Mouse (Mus musculus) hindbrain, embryonic 13.5 days (tissue): ENCODE data around the gene Rhbg. TPM values are rescaled to one million over a fixed set of nuclear protein-coding genes. Genes with fewer than 3 reads are reported as not detected.

Source experiments
- ATAC-seq: fragments of 200-750 bp; cut with Nextera tagmentation; 2 replicates; pipeline ENCODE4 v1.8.0; 2017; ENCODE audit warnings: moderate TSS enrichment; ENCODE audit not compliant: low FRiP score
- H3K27ac ChIP-seq: fragments of 300-500 bp; sonication (generic); 2 replicates; pipeline ENCODE4 v1.5.1; 2015; ENCODE audit warnings: inconsistent platforms, mild to moderate bottlenecking, moderate library complexity
- H3K27me3 ChIP-seq: fragments of 300-500 bp; sonication (generic); 2 replicates; pipeline ENCODE4 v1.6.1; 2015; ENCODE audit warnings: mild to moderate bottlenecking, inconsistent platforms
- H3K36me3 ChIP-seq: fragments of 300-500 bp; sonication (generic); 2 replicates; pipeline ENCODE4 v1.6.1; 2015; ENCODE audit warnings: mild to moderate bottlenecking, inconsistent platforms
- H3K4me1 ChIP-seq: fragments of 300-500 bp; sonication (generic); replicated peaks from 2 replicates; pipeline ENCODE4 v1.6.1; 2015; ENCODE audit warnings: inconsistent platforms
- H3K4me2 ChIP-seq: fragments of 300-500 bp; sonication (generic); 2 replicates; pipeline ENCODE4 v1.6.1; 2015; ENCODE audit warnings: inconsistent platforms, mild to moderate bottlenecking, moderate library complexity
- H3K4me3 ChIP-seq: fragments of 300-500 bp; sonication (generic); 2 replicates; pipeline ENCODE4 v1.5.1; 2015; ENCODE audit warnings: mild to moderate bottlenecking, inconsistent platforms
- H3K9ac ChIP-seq: fragments of 300-500 bp; sonication (generic); 2 replicates; pipeline ENCODE4 v1.6.1; 2015; ENCODE audit warnings: mild to moderate bottlenecking, inconsistent platforms
- H3K9me3 ChIP-seq: fragments of 300-500 bp; sonication (generic); 2 replicates; pipeline ENCODE4 v1.6.1; 2016; ENCODE audit warnings: inconsistent platforms
- WGBS: fragments of 180-500 bp; shearing (Covaris S2); methylation state at CpG from one replicate; pipeline ENCODE4 v1.1.7; 2015; 5-methylcytosine and 5-hydroxymethylcytosine counted together
- polyA plus RNA-seq: library from polyadenylated mRNA; unstranded; fragments of >200 nt; fragmentation: Nextera tagmentation; extraction: Ambion mirVana; gene quantifications from 2 replicates; pipeline ENCODE4 v1.2.1, GENCODE M21; 2015

Rhbg gene
- polyA plus RNA-seq, 1 experiment from 2014 or later, result 0.32 TPM

- Histone ChIP-seq H3K36me3 (no peaks in the 10 kb centered on the region), H3K4me1 (peaks cover 10% of the 10 kb centered on the region), H3K9ac (no peak overlapping the region), H3K4me2 (no peak overlapping the region), H3K9me3 (no peaks in the 10 kb centered on the region), H3K27me3 (peaks cover 31% of the 10 kb centered on the region), H3K4me3 (no peak overlapping the region), H3K27ac (no peak overlapping the region)
- no peak for ATAC-seq
- WGBS, result 69% methylated on average over 11 of the region's 11 CpGs
Measured at GRCm38 (mm10) chr3:88248406-88248805, 6.1 kb downstream of the Rhbg start.

GRCm38 (mm10) chr3:88247666-88248065 is 6.8 kb downstream of the Rhbg start:
- H3K4me1 ChIP-seq, result peaks cover 17% of the 10 kb centered on the region
- H3K9me3 ChIP-seq, result no peaks in the 10 kb centered on the region
- no peak overlapping the region for H3K9ac ChIP-seq
- H3K27me3 ChIP-seq, result peaks cover 23% of the 10 kb centered on the region
- H3K4me2 ChIP-seq, result no peak overlapping the region
- 72% methylated on average over 9 of the region's 9 CpGs for WGBS
- no peaks in the 10 kb centered on the region for H3K36me3 ChIP-seq
- ATAC-seq, result no peak
- no peak overlapping the region for H3K27ac ChIP-seq
- H3K4me3 ChIP-seq, result no peak overlapping the region

GRCm38 (mm10) chr3:88245811-88246210 is 8.7 kb downstream of the Rhbg start:
- Histone ChIP-seq H3K4me2 (no peak overlapping the region), H3K27ac (no peak overlapping the region), H3K9me3 (no peaks in the 10 kb centered on the region), H3K36me3 (no peaks in the 10 kb centered on the region), H3K9ac (no peak overlapping the region; the same call in 1 of the 2 replicates), H3K4me3 (no peak overlapping the region), H3K27me3 (peaks cover 33% of the 10 kb centered on the region), H3K4me1 (peaks cover 34% of the 10 kb centered on the region)
- ATAC-seq, result no peak
- WGBS, result 19% methylated on average over 13 of the region's 13 CpGs

- no peaks in the 10 kb centered on the region for H3K36me3 ChIP-seq
- H3K9me3 ChIP-seq, result no peaks in the 10 kb centered on the region
- H3K4me1 ChIP-seq, result peaks cover 50% of the 10 kb centered on the region
- no peak for ATAC-seq
- H3K9ac ChIP-seq, result no peak overlapping the region
- H3K27ac ChIP-seq, result peak overlapping the region; percentile 56; the same call in 1 of the 2 replicates
- no peak overlapping the region for H3K4me3 ChIP-seq
- WGBS, result 15% methylated on average over 2 of the region's 2 CpGs
- H3K27me3 ChIP-seq, result peaks cover 50% of the 10 kb centered on the region
- no peak overlapping the region for H3K4me2 ChIP-seq
Measured at GRCm38 (mm10) chr3:88244071-88244470, 10.4 kb downstream of the Rhbg start.

- Histone ChIP-seq H3K27me3 (peaks cover 52% of the 10 kb centered on the region), H3K27ac (peak overlapping the region; percentile 88), H3K4me2 (peak overlapping the region; percentile 29; the same call in 1 of the 2 replicates), H3K4me1 (peaks cover 66% of the 10 kb centered on the region), H3K9me3 (no peaks in the 10 kb centered on the region), H3K9ac (peak overlapping the region; percentile 49; the same call in 1 of the 2 replicates), H3K36me3 (no peaks in the 10 kb centered on the region), H3K4me3 (no peak overlapping the region)
- WGBS, result under 1% methylated on average over 13 of the region's 13 CpGs
- ATAC-seq, result no peak; the same call in 1 of the 2 replicates
Measured at GRCm38 (mm10) chr3:88242531-88242930, 12.0 kb downstream of the Rhbg start.

GRCm38 (mm10) chr3:88241045-88241786 is 13.3 kb downstream of the Rhbg start:
- H3K36me3 ChIP-seq, result no peaks in the 10 kb centered on the region
- H3K4me1 ChIP-seq, result peaks cover 79% of the 10 kb centered on the region
- H3K9ac ChIP-seq, result peak overlapping the region; percentile 65
- peak overlapping the region; percentile 46 for H3K4me2 ChIP-seq
- H3K4me3 ChIP-seq, result peak overlapping the region; percentile 22
- 2% methylated on average over 38 of the region's 48 CpGs for WGBS
- peaks cover 47% of the 10 kb centered on the region for H3K27me3 ChIP-seq
- H3K27ac ChIP-seq, result peak overlapping the region; percentile 88
- no peaks in the 10 kb centered on the region for H3K9me3 ChIP-seq
- peak; percentile 40 for ATAC-seq

GRCm38 (mm10) chr3:88239446-88239845 is 15.1 kb downstream of the Rhbg start:
- ATAC-seq, result no peak
- H3K4me1 ChIP-seq, result peaks cover 85% of the 10 kb centered on the region
- 0 out of 2 replicates have a peak overlapping the region, but pooled peaks have one; percentile 16 for H3K4me2 ChIP-seq
- no peaks in the 10 kb centered on the region for H3K9me3 ChIP-seq
- peak overlapping the region; percentile 88 for H3K27ac ChIP-seq
- H3K4me3 ChIP-seq, result no peak overlapping the region
- WGBS, result 54% methylated on average over 4 of the region's 4 CpGs
- H3K27me3 ChIP-seq, result peaks cover 35% of the 10 kb centered on the region
- H3K9ac ChIP-seq, result no peak overlapping the region; the same call in 1 of the 2 replicates
- H3K36me3 ChIP-seq, result no peaks in the 10 kb centered on the region

GRCm38 (mm10) chr3:88238866-88239391 is 15.6 kb downstream of the Rhbg start:
- Histone ChIP-seq H3K27ac (peak overlapping the region; percentile 88), H3K4me2 (0 out of 2 replicates have a peak overlapping the region, but pooled peaks have one; percentile 16), H3K27me3 (peaks cover 35% of the 10 kb centered on the region), H3K4me1 (peaks cover 85% of the 10 kb centered on the region), H3K36me3 (no peaks in the 10 kb centered on the region), H3K4me3 (no peak overlapping the region), H3K9ac (no peak overlapping the region; the same call in 1 of the 2 replicates), H3K9me3 (no peaks in the 10 kb centered on the region)
- ATAC-seq, result peak; percentile 77
- 19% methylated on average over 8 of the region's 8 CpGs for WGBS

GRCm38 (mm10) chr3:88237556-88238194 is 16.8 kb downstream of the Rhbg start:
- 0 out of 2 replicates have a peak overlapping the region, but pooled peaks have one; percentile 16 for H3K9ac ChIP-seq
- ATAC-seq, result no peak
- 9% methylated on average over 10 of the region's 10 CpGs for WGBS

GRCm38 (mm10) chr3:88237161-88237555 is 17.4 kb downstream of the Rhbg start:
- no peak overlapping the region for H3K4me2 ChIP-seq
- 17% methylated on average over 6 of the region's 6 CpGs for WGBS
- H3K36me3 ChIP-seq, result no peaks in the 10 kb centered on the region
- H3K27me3 ChIP-seq, result peaks cover 33% of the 10 kb centered on the region
- H3K9me3 ChIP-seq, result no peaks in the 10 kb centered on the region
- H3K4me1 ChIP-seq, result peaks cover 84% of the 10 kb centered on the region
- peak overlapping the region; percentile 88 for H3K27ac ChIP-seq
- H3K9ac ChIP-seq, result 0 out of 2 replicates have a peak overlapping the region, but pooled peaks have one; percentile 16
- no peak for ATAC-seq
- no peak overlapping the region for H3K4me3 ChIP-seq

More at GRCm38 (mm10) chr3:88237556-88238194, 16.8 kb downstream of the Rhbg start:
- peak overlapping the region; percentile 88 for H3K27ac ChIP-seq
- H3K36me3 ChIP-seq, result no peaks in the 10 kb centered on the region
- no peak overlapping the region for H3K4me2 ChIP-seq
- no peak overlapping the region for H3K4me3 ChIP-seq
- H3K27me3 ChIP-seq, result peaks cover 35% of the 10 kb centered on the region
- H3K4me1 ChIP-seq, result peaks cover 85% of the 10 kb centered on the region
- H3K9me3 ChIP-seq, result no peaks in the 10 kb centered on the region

GRCm38 (mm10) chr3:88235616-88236015 is 18.9 kb downstream of the Rhbg start:
- Histone ChIP-seq H3K27me3 (peaks cover 20% of the 10 kb centered on the region), H3K4me3 (no peak overlapping the region), H3K27ac (peak overlapping the region; percentile 88), H3K9me3 (no peaks in the 10 kb centered on the region), H3K9ac (no peak overlapping the region), H3K36me3 (no peaks in the 10 kb centered on the region), H3K4me2 (no peak overlapping the region), H3K4me1 (peaks cover 85% of the 10 kb centered on the region)
- ATAC-seq, result no peak
- whole genome bisulfite sequencing, result 38% methylated on average over 2 of the region's 2 CpGs

GRCm38 (mm10) chr3:88235216-88235615 is 19.3 kb downstream of the Rhbg start:
- Histone ChIP-seq H3K27ac (peak overlapping the region; percentile 88), H3K9ac (peak overlapping the region; percentile 35; the same call in 1 of the 2 replicates), H3K36me3 (peaks cover 2% of the 10 kb centered on the region), H3K4me2 (no peak overlapping the region), H3K4me1 (peaks cover 85% of the 10 kb centered on the region), H3K4me3 (no peak overlapping the region), H3K9me3 (no peaks in the 10 kb centered on the region), H3K27me3 (peaks cover 16% of the 10 kb centered on the region)
- WGBS, result 11% methylated on average over 3 of the region's 3 CpGs
- ATAC-seq, result no peak
